Mouse (Mus musculus): ENCODE data around the gene Lrrc61.

Gene Lrrc61

GRCm38 (mm10) chr6:48591871-48592270, 37.3 kb downstream of the Lrrc61 start:
- DNase-seq (ENCODE audit: low read depth, low spot score): no peak

GRCm38 (mm10) chr6:48593158-48594042, 38.8 kb downstream of the Lrrc61 start, which contains the start of the genes Repin1 and Gm44965:
Gene Repin1, plus strand, starts transcription at chr6:48593883.
Gene Gm44965, plus strand, starts transcription at chr6:48593941.
- DNase-seq (ENCODE audit: low read depth, low spot score): peak; percentile 87

GRCm38 (mm10) chr6:48594043-48594738, 39.6 kb downstream of the Lrrc61 start:
- peak; percentile 34 for DNase-seq (ENCODE audit: low read depth, low spot score)

- DNase-seq (ENCODE audit: low read depth, low spot score): no peak
Measured at GRCm38 (mm10) chr6:48595278-48595677, 40.7 kb downstream of the Lrrc61 start.

- no peak for DNase-seq (ENCODE audit: low read depth, low spot score)
Measured at GRCm38 (mm10) chr6:48596545-48597232, 42.1 kb downstream of the Lrrc61 start.

GRCm38 (mm10) chr6:48597233-48597625, 42.6 kb downstream of the Lrrc61 start:
- no peak for DNase-seq (ENCODE audit: low read depth, low spot score)

- no peak for DNase-seq (ENCODE audit: low read depth, low spot score)
Measured at GRCm38 (mm10) chr6:48600594-48600993, 46.0 kb downstream of the Lrrc61 start.

- peak; percentile 84 for DNase-seq (ENCODE audit: low read depth, low spot score)
Measured at GRCm38 (mm10) chr6:48601271-48602079, 46.9 kb downstream of the Lrrc61 start, which contains the start of gene Zfp775. Gene Zfp775, plus strand, starts transcription at chr6:48602063.

GRCm38 (mm10) chr6:48602080-48602741, 47.6 kb downstream of the Lrrc61 start:
- DNase-seq (ENCODE audit: low read depth, low spot score): no peak

- DNase-seq (ENCODE audit: low read depth, low spot score): no peak
Measured at GRCm38 (mm10) chr6:48608124-48608523, 53.5 kb downstream of the Lrrc61 start.

- no peak for DNase-seq (ENCODE audit: low read depth, low spot score)
Measured at GRCm38 (mm10) chr6:48609512-48609911, 54.9 kb downstream of the Lrrc61 start.

GRCm38 (mm10) chr6:48610657-48611056, 56.1 kb downstream of the Lrrc61 start:
- no peak for DNase-seq (ENCODE audit: low read depth, low spot score)

GRCm38 (mm10) chr6:48613464-48613863, 58.9 kb downstream of the Lrrc61 start:
- no peak for DNase-seq (ENCODE audit: low read depth, low spot score)

GRCm38 (mm10) chr6:48614756-48615155, 60.2 kb downstream of the Lrrc61 start:
- DNase-seq (ENCODE audit: low read depth, low spot score): no peak

GRCm38 (mm10) chr6:48620031-48620430, 65.4 kb downstream of the Lrrc61 start:
- no peak for DNase-seq (ENCODE audit: low read depth, low spot score)

Measured in retina, postnatal 7 days (tissue).